Mouse (Mus musculus) neutrophil, adult 5-6 weeks (primary cell): ENCODE data around the gene Cmya5. TPM values are rescaled to one million over a fixed set of nuclear protein-coding genes. Genes with fewer than 3 reads are reported as not detected.

Experiments
- ATAC-seq: fragments of 151-379, 151-347 bp; 2 replicates; pipeline ENCODE4 v1.8.0; 2017; ENCODE audit warnings: mild to moderate bottlenecking, moderate TSS enrichment; ENCODE audit not compliant: insufficient number of reproducible peaks, poor library complexity, low FRiP score, severe bottlenecking; ENCODE audit errors: extremely low read depth
- total RNA-seq: library from RNA; stranded (forward); fragments of 200-1000 nt; gene quantifications from 2 replicates; pipeline ENCODE4 v1.2.3, GENCODE M21; 2017

The Cmya5 gene
- total RNA-seq, 1 experiment from 2014 or later = 0.70 TPM

DNA sequence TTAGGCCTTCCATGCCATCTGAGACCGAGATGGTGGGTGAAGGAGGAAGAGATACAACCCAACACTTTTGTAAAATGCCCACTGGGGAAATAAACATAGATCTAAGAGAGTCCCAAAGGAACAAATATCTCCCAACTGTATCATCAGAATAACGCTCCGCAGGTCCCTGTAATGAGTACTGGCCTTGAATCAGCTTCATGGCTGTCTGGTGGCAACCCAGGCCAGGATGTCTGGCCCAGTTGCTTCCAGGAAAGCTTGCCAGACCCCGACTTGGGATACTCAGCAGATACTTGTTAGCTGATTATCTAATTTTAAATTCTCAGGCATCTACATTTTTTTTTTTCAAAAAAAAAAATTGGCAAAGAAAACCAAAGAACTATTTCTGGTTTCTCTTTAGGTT, 138.2 kb downstream of the Cmya5 start:
- no peak for ATAC-seq

DNA sequence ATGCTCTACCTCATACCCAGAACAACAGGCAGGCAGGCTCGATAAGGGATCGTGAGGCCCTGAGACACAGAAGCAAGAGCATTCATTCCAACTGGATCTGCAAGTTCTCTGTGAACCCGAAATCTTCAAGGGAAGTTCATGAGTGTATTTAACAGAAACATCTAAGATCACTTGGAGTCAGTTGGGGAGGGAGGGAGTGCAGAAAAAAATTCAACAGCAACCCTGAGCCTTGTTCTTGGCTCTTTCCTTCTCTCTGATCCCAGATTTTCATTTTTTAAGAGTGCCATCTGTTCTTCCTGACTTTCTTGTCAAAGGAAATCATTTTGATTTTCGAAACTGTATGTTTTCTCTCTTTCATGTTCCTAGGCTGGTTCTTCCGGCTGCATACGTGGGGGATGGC, 140.5 kb downstream of the Cmya5 start:
- no peak for ATAC-seq

DNA sequence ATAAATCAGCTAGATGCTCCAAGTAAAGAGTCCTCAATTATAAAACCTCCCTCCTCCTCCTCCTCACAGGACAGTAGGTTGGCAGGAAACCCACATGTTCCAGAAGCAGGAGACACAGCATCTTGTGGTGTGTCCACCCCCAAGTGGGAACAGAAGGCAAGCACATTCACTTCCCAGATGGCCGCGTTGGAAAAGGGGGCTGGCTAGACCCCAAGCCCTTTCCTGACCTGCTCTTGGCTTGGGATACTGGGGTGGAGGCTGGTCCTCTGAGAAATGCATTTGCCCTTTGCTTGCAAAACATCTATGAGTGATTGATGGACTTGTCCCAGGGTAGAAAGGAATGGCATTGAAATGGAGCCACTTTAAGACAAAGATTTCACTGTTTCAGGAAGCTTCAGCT, 142.1 kb downstream of the Cmya5 start:
- no peak for ATAC-seq

DNA sequence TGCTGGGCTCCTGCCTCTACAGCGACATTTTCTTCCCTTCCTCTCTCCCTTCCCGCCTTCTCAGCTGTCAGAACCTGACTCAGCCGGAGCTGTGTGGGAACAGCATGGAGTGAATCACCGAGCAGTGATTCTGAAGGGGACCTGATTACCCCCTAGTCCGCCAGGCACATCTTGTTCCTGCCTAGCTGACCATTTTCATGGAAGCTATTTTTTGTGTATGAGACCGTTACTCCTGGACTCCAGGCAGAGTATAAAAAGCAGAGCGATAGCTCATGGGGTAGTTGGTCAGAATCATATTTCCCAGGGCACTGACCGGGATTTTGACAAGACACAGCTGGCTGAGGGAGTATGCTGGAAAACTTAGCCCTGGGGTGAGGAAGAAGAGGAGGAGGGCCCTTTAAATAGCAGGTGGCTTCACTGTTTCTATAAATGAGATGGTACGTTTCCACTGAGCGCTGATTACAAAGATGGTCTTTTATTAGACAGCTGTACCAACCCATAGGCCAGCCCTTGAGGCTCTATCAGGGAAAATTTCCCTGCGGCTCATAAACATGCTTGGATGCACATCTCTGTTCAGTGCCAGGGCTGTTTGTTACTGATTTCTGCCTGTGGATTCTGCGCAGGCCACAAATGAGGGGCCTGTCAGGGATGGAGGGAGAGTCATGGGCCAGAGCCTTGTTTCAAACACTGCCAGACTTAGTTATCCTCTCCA, 143.7 kb downstream of the Cmya5 start:
- ATAC-seq = no peak

DNA sequence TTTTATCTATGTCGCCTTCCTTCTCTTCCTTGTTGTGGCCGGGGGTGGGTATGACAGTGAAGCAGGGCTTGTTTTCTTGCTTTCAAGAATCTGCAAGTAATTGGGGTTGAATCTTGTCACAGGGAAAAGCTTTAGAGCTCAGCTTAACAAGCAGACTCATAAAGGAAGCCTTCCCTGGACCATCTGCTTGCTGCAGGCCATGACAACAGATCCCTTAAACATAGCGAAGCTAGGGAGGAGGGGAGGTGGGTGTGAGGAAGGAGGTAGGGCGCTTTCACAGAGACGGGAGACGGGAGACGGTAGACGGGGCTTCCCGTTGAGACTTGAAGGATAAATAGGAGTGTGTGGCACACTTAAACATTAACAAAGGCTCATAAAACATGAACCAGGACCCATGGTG, 144.7 kb downstream of the Cmya5 start:
- no peak for ATAC-seq

DNA sequence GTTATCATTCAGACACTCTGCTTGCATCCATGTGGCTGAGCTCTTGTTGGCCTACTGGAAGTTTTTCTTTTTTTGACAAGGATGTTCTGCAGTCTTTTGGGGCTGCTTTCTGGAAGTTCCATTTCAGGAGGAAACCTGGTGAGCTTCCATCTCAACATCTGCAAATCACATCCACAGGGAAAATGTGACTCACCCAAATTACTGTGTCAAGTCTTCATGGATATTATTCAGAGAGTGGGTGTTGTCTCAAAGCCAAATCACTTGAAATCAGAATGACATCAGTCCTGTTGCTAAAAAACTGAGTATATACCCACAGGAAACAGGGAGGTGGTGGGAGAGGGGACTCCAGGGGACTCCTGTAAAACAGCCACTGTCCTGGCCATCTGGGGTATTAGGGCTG, 149.8 kb downstream of the Cmya5 start:
- ATAC-seq = no peak

DNA sequence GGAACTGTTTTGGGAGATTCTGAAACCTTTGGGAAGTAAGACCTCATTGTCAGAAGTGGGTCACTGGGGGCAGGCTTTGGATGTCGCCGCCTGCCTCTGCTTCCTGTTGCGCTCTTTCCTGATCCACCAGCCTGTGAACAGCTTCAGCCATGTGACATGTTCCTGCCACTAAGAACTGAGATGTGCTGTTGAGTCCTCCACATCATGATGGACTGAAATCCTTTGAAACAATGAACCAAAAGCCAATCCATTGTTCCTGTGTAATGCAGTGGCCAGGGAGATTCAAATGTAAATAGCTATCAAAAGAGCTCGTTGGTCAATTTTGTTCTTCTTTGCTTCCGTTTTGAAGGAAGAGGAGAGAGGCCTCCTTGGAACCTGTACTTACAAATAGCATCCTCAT, 151.7 kb downstream of the Cmya5 start:
- ATAC-seq = no peak

Other genes with a start within 250 kb of the Cmya5 start
- gene Tent2, start 47.7 kb upstream of the Cmya5 start, total RNA-seq = 56.1 and 67.7 TPM in 2 replicates
- gene Homer1, start 154.9 kb upstream of the Cmya5 start, total RNA-seq = 16.2 and 19.9 TPM in 2 replicates